Mouse (Mus musculus) stomach, embryonic 15.5 days (tissue): Measurements from ENCODE around the gene Elk4. TPM values are rescaled to one million over a fixed set of nuclear protein-coding genes. Genes with fewer than 3 reads are reported as not detected.

ENCODE experiments used
- ATAC-seq: fragments of 200-750 bp; cut with Nextera tagmentation; 2 replicates; pipeline ENCODE4 v1.8.0; 2017; ENCODE audit warnings: low read depth, moderate number of reproducible peaks, moderate TSS enrichment; ENCODE audit not compliant: insufficient read depth, low FRiP score
- H3K27ac ChIP-seq: fragments of 300-500 bp; sonication (generic); 2 replicates; pipeline ENCODE4 v1.5.1; 2015; ENCODE audit warnings: mild to moderate bottlenecking, inconsistent platforms
- H3K27me3 ChIP-seq: fragments of 300-500 bp; sonication (generic); replicated peaks from 2 replicates; pipeline ENCODE4 v1.6.1; 2015; ENCODE audit warnings: inconsistent platforms
- H3K36me3 ChIP-seq: fragments of 300-500 bp; sonication (generic); 2 replicates; pipeline ENCODE4 v1.6.1; 2015; ENCODE audit warnings: inconsistent platforms
- H3K4me1 ChIP-seq: fragments of 300-500 bp; sonication (generic); 2 replicates; pipeline ENCODE4 v1.6.1; 2015; ENCODE audit warnings: inconsistent platforms
- H3K4me2 ChIP-seq: fragments of 300-500 bp; sonication (generic); 2 replicates; pipeline ENCODE4 v1.6.1; 2015; ENCODE audit warnings: mild to moderate bottlenecking, inconsistent platforms
- H3K4me3 ChIP-seq: fragments of 300-500 bp; sonication (generic); replicated peaks from 2 replicates; pipeline ENCODE4 v1.5.1; 2015; ENCODE audit warnings: inconsistent platforms
- H3K9ac ChIP-seq: fragments of 300-500 bp; sonication (generic); 2 replicates; pipeline ENCODE4 v1.6.1; 2015; ENCODE audit warnings: inconsistent platforms
- H3K9me3 ChIP-seq: fragments of 300-500 bp; sonication (generic); 2 replicates; pipeline ENCODE4 v1.6.1; 2016; ENCODE audit warnings: inconsistent platforms
- WGBS: fragments of 180-500 bp; shearing (Covaris S2); methylation state at CpG from one replicate; pipeline ENCODE4 v1.1.7; 2015; 5-methylcytosine and 5-hydroxymethylcytosine counted together
- polyA plus RNA-seq: library from polyadenylated mRNA; unstranded; fragments of >200 nt; fragmentation: Nextera tagmentation; extraction: Ambion mirVana; gene quantifications from 2 replicates; pipeline ENCODE4 v1.2.1, GENCODE M21; 2015

Elk4 gene
- polyA plus RNA-seq: 20.4 and 24.4 TPM in 2 replicates

- peaks cover 7% of the 10 kb centered on the region; the same call in 1 of the 2 replicates for H3K4me1 ChIP-seq
- H3K4me3 ChIP-seq: peak within 1 kb of the TSS; percentile 87
- H3K9ac ChIP-seq: peak within 1 kb of the TSS; percentile 89
- no peaks in the 10 kb centered on the region for H3K36me3 ChIP-seq
- ATAC-seq: peak; percentile 87
- WGBS: under 1% methylated on average over 47 of the region's 61 CpGs
- H3K27ac ChIP-seq: peak within 1 kb of the TSS; percentile 99
- no peaks in the 10 kb centered on the region for H3K9me3 ChIP-seq
- H3K27me3 ChIP-seq: no peaks in the 10 kb centered on the region
- H3K4me2 ChIP-seq: peak within 1 kb of the TSS; percentile 63
Measured at GRCm38 (mm10) chr1:132007282-132007815, at the start of gene Elk4. Elk4 (plus strand) TSS chr1:132007607.

- ATAC-seq: no peak
- no peak overlapping the region for H3K27ac ChIP-seq
Measured at GRCm38 (mm10) chr1:131961004-131961403, 46.4 kb upstream of the Elk4 start.

GRCm38 (mm10) chr1:131962606-131963084 is 44.8 kb upstream of the Elk4 start, which contains the start of gene Slc45a3:
Slc45a3 (plus strand) TSS chr1:131962967.
- no peaks in the 10 kb centered on the region for H3K36me3 ChIP-seq
- peaks cover 7% of the 10 kb centered on the region for H3K4me1 ChIP-seq
- H3K4me3 ChIP-seq: peak within 1 kb of the TSS; percentile 73
- no peak within 1 kb of the TSS for H3K27ac ChIP-seq
- ATAC-seq: peak; percentile 67
- WGBS: under 1% methylated on average over 35 of the region's 35 CpGs
- peak within 1 kb of the TSS; percentile 99 for H3K4me2 ChIP-seq
- peak within 1 kb of the TSS; percentile 41 for H3K9ac ChIP-seq
- H3K9me3 ChIP-seq: no peaks in the 10 kb centered on the region
- peaks cover 21% of the 10 kb centered on the region for H3K27me3 ChIP-seq

More at GRCm38 (mm10) chr1:131961004-131961403, 46.4 kb upstream of the Elk4 start:
- Histone ChIP-seq H3K4me2 (no peak overlapping the region), H3K9me3 (no peaks in the 10 kb centered on the region), H3K27me3 (peaks cover 21% of the 10 kb centered on the region), H3K4me3 (no peak overlapping the region), H3K36me3 (no peaks in the 10 kb centered on the region), H3K4me1 (peaks cover 7% of the 10 kb centered on the region), H3K9ac (no peak overlapping the region)
- 53% methylated on average over 2 of the region's 2 CpGs for WGBS

DNA sequence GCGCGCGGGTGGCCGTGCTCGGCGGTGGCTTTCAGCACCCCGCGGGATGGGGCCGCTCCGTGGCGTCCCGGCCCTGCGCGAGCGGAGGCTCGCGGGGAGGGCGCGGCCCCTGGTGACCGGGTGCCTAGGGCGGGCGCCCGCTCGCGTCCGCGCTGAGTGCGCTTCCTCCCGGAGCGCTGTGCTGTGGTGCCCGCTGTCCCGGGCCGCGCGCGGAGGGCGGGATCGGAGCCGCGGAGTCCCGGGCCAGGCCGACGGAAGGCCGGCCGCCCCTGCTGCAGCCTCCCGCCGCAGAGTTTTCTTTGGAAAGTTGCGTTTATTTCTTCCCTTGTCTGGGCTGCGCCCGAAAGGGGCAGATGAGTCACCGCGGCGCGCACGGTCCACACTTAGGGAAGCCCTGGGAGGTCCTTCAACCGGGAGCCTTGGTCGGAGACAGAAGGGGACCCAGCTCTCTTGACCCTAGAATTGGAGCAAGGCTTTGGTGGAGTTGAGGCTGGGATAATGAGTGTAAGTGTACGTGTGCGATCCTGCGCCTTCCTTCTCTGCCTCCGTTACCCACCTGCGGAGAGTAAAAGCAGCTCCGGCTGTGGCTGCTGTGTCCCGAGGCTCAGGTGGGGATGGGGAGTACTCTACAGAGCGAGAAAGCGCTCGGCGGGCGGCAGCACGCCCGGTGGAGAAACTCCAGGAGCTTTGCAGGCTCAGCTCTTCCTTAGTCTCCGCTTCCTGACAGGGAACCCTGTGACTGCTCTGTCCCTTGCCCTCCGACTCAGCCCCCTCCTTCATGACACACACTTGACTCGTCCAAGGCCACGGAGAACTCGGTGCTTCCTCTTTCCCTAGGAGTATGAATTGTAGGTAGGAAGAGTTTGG is 44.1 kb upstream of the Elk4 start:
- peak; percentile 65 for ATAC-seq
- WGBS: 1% methylated on average over 76 of the region's 76 CpGs
- H3K4me1 ChIP-seq: peaks cover 7% of the 10 kb centered on the region
- H3K4me3 ChIP-seq: peak overlapping the region; percentile 73
- H3K27ac ChIP-seq: no peak overlapping the region
- peak overlapping the region; percentile 41 for H3K9ac ChIP-seq
- H3K36me3 ChIP-seq: no peaks in the 10 kb centered on the region
- H3K27me3 ChIP-seq: peaks cover 21% of the 10 kb centered on the region
- peak overlapping the region; percentile 99 for H3K4me2 ChIP-seq
- H3K9me3 ChIP-seq: no peaks in the 10 kb centered on the region

- Histone ChIP-seq H3K9ac (no peak overlapping the region), H3K4me1 (peaks cover 7% of the 10 kb centered on the region), H3K4me2 (peak overlapping the region; percentile 99), H3K27ac (no peak overlapping the region), H3K27me3 (peaks cover 21% of the 10 kb centered on the region), H3K36me3 (no peaks in the 10 kb centered on the region), H3K9me3 (no peaks in the 10 kb centered on the region), H3K4me3 (peak overlapping the region; percentile 73)
- 49% methylated on average over 5 of the region's 5 CpGs for WGBS
- no peak for ATAC-seq
Measured at GRCm38 (mm10) chr1:131964100-131964499, 43.3 kb upstream of the Elk4 start.

DNA sequence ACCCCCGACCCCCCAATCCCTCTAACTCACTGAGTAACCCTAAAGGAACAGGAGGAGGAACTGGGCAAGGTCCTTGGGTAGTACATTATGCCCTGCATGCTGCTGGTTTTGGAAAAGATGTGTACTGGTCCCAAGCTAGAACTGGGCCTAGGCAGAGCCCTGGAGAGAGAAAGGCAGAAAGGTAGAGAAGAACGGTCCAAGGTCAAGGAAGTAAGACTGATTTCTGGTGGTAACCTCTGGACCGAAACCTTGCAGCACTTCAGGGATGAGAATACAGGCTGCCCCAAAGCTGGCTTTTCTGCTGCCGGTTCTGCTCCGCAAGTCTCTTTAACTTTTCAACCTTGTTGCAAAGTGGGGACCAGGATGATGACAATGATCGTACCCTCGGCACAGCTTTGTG is 42.8 kb upstream of the Elk4 start:
- Histone ChIP-seq H3K4me3 (no peak overlapping the region), H3K36me3 (no peaks in the 10 kb centered on the region), H3K27ac (no peak overlapping the region), H3K27me3 (peaks cover 21% of the 10 kb centered on the region), H3K9ac (no peak overlapping the region), H3K4me2 (no peak overlapping the region), H3K4me1 (peaks cover 7% of the 10 kb centered on the region), H3K9me3 (no peaks in the 10 kb centered on the region)
- 81% methylated on average over 7 of the region's 7 CpGs for whole genome bisulfite sequencing
- ATAC-seq: no peak

GRCm38 (mm10) chr1:131965818-131966217 is 41.6 kb upstream of the Elk4 start:
- Histone ChIP-seq H3K9me3 (no peaks in the 10 kb centered on the region), H3K4me2 (no peak overlapping the region), H3K4me3 (no peak overlapping the region), H3K27ac (no peak overlapping the region), H3K36me3 (no peaks in the 10 kb centered on the region), H3K9ac (no peak overlapping the region), H3K27me3 (peaks cover 21% of the 10 kb centered on the region), H3K4me1 (peaks cover 12% of the 10 kb centered on the region)
- ATAC-seq: no peak
- 46% methylated on average over 5 of the region's 5 CpGs for WGBS

GRCm38 (mm10) chr1:131967336-131967735 is 40.1 kb upstream of the Elk4 start:
- Histone ChIP-seq H3K27ac (no peak overlapping the region), H3K4me3 (no peak overlapping the region), H3K4me1 (peaks cover 20% of the 10 kb centered on the region), H3K4me2 (no peak overlapping the region), H3K9ac (no peak overlapping the region), H3K27me3 (peaks cover 13% of the 10 kb centered on the region), H3K9me3 (no peaks in the 10 kb centered on the region), H3K36me3 (no peaks in the 10 kb centered on the region)
- WGBS: 69% methylated on average over 7 of the region's 7 CpGs
- ATAC-seq: no peak

GRCm38 (mm10) chr1:131968556-131968955 is 38.9 kb upstream of the Elk4 start:
- no peak overlapping the region for H3K4me3 ChIP-seq
- H3K27ac ChIP-seq: no peak overlapping the region
- H3K9ac ChIP-seq: no peak overlapping the region
- no peak overlapping the region for H3K4me2 ChIP-seq
- no peaks in the 10 kb centered on the region for H3K36me3 ChIP-seq
- peaks cover 13% of the 10 kb centered on the region for H3K27me3 ChIP-seq
- H3K4me1 ChIP-seq: peaks cover 17% of the 10 kb centered on the region
- ATAC-seq: no peak
- 58% methylated on average over 3 of the region's 3 CpGs for WGBS
- H3K9me3 ChIP-seq: no peaks in the 10 kb centered on the region

DNA sequence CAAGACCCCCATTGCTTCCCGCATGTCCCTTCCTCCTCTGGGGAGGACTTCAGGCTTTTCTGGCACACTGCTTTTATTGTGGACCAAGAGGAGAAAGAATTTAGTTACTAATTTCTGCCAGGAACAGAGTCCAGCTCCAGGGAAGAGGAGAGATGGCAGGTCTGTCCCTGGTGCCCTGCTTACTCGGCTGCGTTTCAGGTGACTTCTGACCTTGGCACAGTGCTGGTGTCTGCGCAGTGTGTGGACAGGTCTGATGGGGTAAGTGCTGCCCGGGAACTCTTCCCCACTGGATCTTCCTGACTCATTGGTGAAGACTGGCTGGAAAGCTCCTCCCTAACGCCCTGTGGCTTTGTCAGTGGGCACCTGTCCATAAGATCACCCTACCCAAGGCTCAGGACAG is 38.4 kb upstream of the Elk4 start:
- WGBS: 80% methylated on average over 6 of the region's 6 CpGs
- Histone ChIP-seq H3K36me3 (no peaks in the 10 kb centered on the region), H3K4me3 (no peak overlapping the region), H3K4me2 (no peak overlapping the region), H3K9ac (no peak overlapping the region), H3K27me3 (peaks cover 8% of the 10 kb centered on the region), H3K9me3 (no peaks in the 10 kb centered on the region), H3K27ac (no peak overlapping the region), H3K4me1 (peaks cover 13% of the 10 kb centered on the region)
- no peak for ATAC-seq

DNA sequence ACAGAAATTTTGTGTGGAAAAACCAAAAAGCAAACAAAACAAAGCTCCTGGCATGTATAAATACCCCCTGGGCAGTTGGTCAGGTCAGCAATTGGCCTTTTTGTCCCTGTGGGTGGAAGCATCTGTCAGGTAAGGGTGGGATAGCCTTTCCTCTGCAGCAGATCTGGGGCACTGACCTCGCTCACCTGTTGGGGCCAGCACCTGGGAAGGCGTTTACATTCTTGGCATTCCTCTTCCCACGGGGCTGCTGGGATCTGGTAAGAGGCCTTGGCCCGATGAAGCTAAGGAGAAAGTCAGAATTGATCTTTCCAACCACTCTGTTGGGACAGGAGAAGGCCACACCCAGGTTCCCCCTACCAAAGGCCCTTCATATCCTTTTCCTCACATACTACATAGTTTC is 37.6 kb upstream of the Elk4 start:
- WGBS: 48% methylated on average over 4 of the region's 4 CpGs
- Histone ChIP-seq H3K9ac (no peak overlapping the region), H3K27ac (no peak overlapping the region), H3K36me3 (no peaks in the 10 kb centered on the region), H3K4me2 (no peak overlapping the region), H3K9me3 (no peaks in the 10 kb centered on the region), H3K27me3 (0 out of 2 replicates have a peak, but pooled peaks cover under 1% of the 10 kb centered on the region), H3K4me1 (peaks cover 13% of the 10 kb centered on the region), H3K4me3 (no peak overlapping the region)
- no peak for ATAC-seq

DNA sequence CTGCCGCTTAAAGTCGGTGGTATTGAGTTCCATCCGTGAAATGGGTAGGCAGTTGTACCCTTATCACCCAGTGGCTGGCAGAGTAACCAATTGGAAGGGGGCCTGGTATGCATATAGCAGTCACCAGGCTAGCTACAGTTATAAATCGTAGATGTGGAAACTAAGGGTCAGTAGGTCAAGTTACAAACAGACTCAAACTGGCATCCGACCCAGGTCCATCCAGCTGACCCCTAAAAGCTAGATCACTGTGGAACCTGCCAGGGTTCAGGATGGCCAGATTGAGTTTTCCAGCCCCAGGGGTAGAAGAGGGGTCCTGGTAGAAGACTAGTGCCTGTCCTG is 37.1 kb upstream of the Elk4 start:
- ATAC-seq: no peak
- no peak overlapping the region for H3K27ac ChIP-seq
- peaks cover 13% of the 10 kb centered on the region for H3K4me1 ChIP-seq
- H3K27me3 ChIP-seq: no peaks in the 10 kb centered on the region
- H3K9me3 ChIP-seq: no peaks in the 10 kb centered on the region
- H3K36me3 ChIP-seq: no peaks in the 10 kb centered on the region
- 51% methylated on average over 5 of the region's 5 CpGs for WGBS
- no peak overlapping the region; the same call in 1 of the 2 replicates for H3K4me2 ChIP-seq
- no peak overlapping the region for H3K4me3 ChIP-seq
- H3K9ac ChIP-seq: no peak overlapping the region
